Mouse (Mus musculus) right cerebral cortex, postnatal 25 days (tissue): ENCODE measurements around the gene Gm20388.
"Not testable (repeated sequence)": the region's sequence is repeated elsewhere in the genome, so short reads cannot be mapped to it uniquely, and the experiment has no call there.

Experiments
- DNase-seq: peaks from one replicate; pipeline ENCODE4 v3.0.0; 2022

Gene Gm20388

GRCm38 (mm10) chr8:123234918-123235519, 3324.4 kb downstream of the Gm20388 start:
- peak; percentile 82 for DNase-seq

- DNase-seq = peak; percentile 87
These were observed 3325.2 kb downstream of the Gm20388 start, which contains the start of gene Spata2l for GRCm38 (mm10) chr8:123235520-123236497. TSS of gene Spata2l (minus strand) at chr8:123236233.

GRCm38 (mm10) chr8:123239398-123239797, 3328.8 kb downstream of the Gm20388 start:
- DNase-seq = no peak

- no peak for DNase-seq
These were observed 3331.7 kb downstream of the Gm20388 start for GRCm38 (mm10) chr8:123242107-123242923.

- no peak for DNase-seq
These were observed 3332.4 kb downstream of the Gm20388 start for GRCm38 (mm10) chr8:123243053-123243452.

GRCm38 (mm10) chr8:123244382-123244781, 3333.7 kb downstream of the Gm20388 start:
- no peak for DNase-seq

GRCm38 (mm10) chr8:123245543-123245942, 3334.9 kb downstream of the Gm20388 start:
- DNase-seq = no peak

- DNase-seq = no peak
These were observed 3337.1 kb downstream of the Gm20388 start for GRCm38 (mm10) chr8:123247748-123248147.

- no peak for DNase-seq
These were observed 3338.0 kb downstream of the Gm20388 start for GRCm38 (mm10) chr8:123248596-123248995.

GRCm38 (mm10) chr8:123250940-123251339, 3340.3 kb downstream of the Gm20388 start:
- no peak for DNase-seq

- DNase-seq = no peak
These were observed 3342.3 kb downstream of the Gm20388 start for GRCm38 (mm10) chr8:123252925-123253324.

GRCm38 (mm10) chr8:123253451-123254098, 3342.9 kb downstream of the Gm20388 start:
- DNase-seq = no peak

- DNase-seq = peak; percentile 88
These were observed 3343.7 kb downstream of the Gm20388 start, which contains the start of the genes Zfp276 and Vps9d1 for GRCm38 (mm10) chr8:123254099-123254885. TSS of gene Zfp276 (plus strand) at chr8:123254195. TSS of gene Vps9d1 (minus strand) at chr8:123254348.

GRCm38 (mm10) chr8:123255170-123255569, 3344.5 kb downstream of the Gm20388 start:
- DNase-seq = no peak

GRCm38 (mm10) chr8:123257114-123257513, 3346.5 kb downstream of the Gm20388 start:
- DNase-seq = no peak

GRCm38 (mm10) chr8:123257593-123257992, 3347.0 kb downstream of the Gm20388 start:
- DNase-seq = not testable (repeated sequence)

- no peak for DNase-seq
These were observed 3357.4 kb downstream of the Gm20388 start for GRCm38 (mm10) chr8:123267926-123268656.

GRCm38 (mm10) chr8:123271147-123271546, 3360.5 kb downstream of the Gm20388 start:
- DNase-seq = no peak

- no peak for DNase-seq
These were observed 3361.3 kb downstream of the Gm20388 start for GRCm38 (mm10) chr8:123271901-123272300.

GRCm38 (mm10) chr8:123274447-123274846, 3363.8 kb downstream of the Gm20388 start:
- DNase-seq = no peak

- no peak for DNase-seq
These were observed 3364.5 kb downstream of the Gm20388 start for GRCm38 (mm10) chr8:123275096-123275495.
